Mouse (Mus musculus): ENCODE data around the gene Poln. TPM values are rescaled to one million over a fixed set of nuclear protein-coding genes. Genes with fewer than 3 reads are reported as not detected.

The Poln gene
- polyA plus RNA-seq, 1 experiment, result 1.5 TPM

DNA sequence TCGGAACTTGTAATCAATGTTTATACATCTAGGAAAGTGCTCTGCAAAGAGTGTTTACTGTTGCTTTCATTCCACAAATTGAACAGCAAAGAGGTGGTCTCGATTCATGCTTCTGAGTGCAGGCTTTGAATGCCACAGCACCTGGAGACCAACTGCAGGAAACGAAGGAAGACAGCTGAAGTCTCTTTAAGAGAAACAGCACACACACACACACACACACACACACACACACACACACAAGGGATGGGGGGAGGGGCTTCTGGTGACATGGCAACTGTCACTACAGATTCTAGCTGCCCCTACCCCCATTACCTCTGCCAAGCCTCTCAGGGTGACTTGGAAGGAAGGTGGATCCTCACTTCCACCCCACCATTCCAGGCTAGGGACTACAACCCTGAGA is 38.3 kb upstream of the Poln start:
- TF ChIP-seq CTCF (IDR thresholded peaks at IDR 0.05; ENCODE audit: low read depth, low read length), result no peak
- TF ChIP-seq POLR2A (IDR thresholded peaks at IDR 0.05; ENCODE audit: insufficient read depth, low read length), result no peak
- no peak for TF ChIP-seq EP300 (IDR thresholded peaks at IDR 0.05; ENCODE audit: insufficient read depth, low read depth, low read length)
- Histone ChIP-seq H3K36me3 (ENCODE audit: control insufficient read depth, insufficient read depth, low read length, poor library complexity, severe bottlenecking) (no peaks in the 10 kb centered on the region), H3K9ac (ENCODE audit: low read depth, poor library complexity, severe bottlenecking) (no peak overlapping the region), H3K27ac (ENCODE audit: insufficient read depth, low read length) (no peak overlapping the region), H3K27me3 (ENCODE audit: control insufficient read depth, insufficient read depth, low read length, poor library complexity, severe bottlenecking) (no peaks in the 10 kb centered on the region), H3K4me3 (ENCODE audit: low read depth, low read length) (no peak overlapping the region), H3K4me1 (ENCODE audit: control insufficient read depth, insufficient read depth, low read length) (no peaks in the 10 kb centered on the region), H3K9me3 (replicated peaks; ENCODE audit: control insufficient read depth, insufficient read depth, low read length, poor library complexity, severe bottlenecking) (no peaks in the 10 kb centered on the region)

DNA sequence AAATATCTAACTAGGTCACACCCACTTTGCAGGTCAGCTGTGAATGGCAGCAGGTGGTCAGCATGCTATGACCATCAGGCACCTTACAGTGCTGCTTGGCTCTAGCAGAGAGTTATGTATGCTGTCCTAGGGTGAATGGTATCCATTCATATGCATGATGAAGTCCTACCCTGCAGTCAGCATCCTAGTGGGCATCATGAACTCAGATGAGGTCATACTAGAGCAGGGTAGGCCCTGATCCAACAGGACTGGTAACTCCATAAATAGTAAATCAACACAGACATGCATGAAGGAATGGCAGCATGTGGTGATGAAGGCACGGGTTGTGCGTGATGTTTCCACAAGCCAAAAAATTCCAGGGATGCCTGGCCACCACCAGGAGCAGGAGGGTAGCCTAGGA is 36.5 kb upstream of the Poln start:
- Histone ChIP-seq H3K36me3 (ENCODE audit: control insufficient read depth, insufficient read depth, low read length, poor library complexity, severe bottlenecking) (no peaks in the 10 kb centered on the region), H3K27me3 (ENCODE audit: control insufficient read depth, insufficient read depth, low read length, poor library complexity, severe bottlenecking) (no peaks in the 10 kb centered on the region), H3K9ac (ENCODE audit: low read depth, poor library complexity, severe bottlenecking) (no peak overlapping the region), H3K27ac (ENCODE audit: insufficient read depth, low read length) (no peak overlapping the region), H3K9me3 (replicated peaks; ENCODE audit: control insufficient read depth, insufficient read depth, low read length, poor library complexity, severe bottlenecking) (no peaks in the 10 kb centered on the region), H3K4me1 (ENCODE audit: control insufficient read depth, insufficient read depth, low read length) (no peaks in the 10 kb centered on the region), H3K4me3 (ENCODE audit: low read depth, low read length) (no peak overlapping the region)
- TF ChIP-seq EP300 (IDR thresholded peaks at IDR 0.05; ENCODE audit: insufficient read depth, low read depth, low read length) (no peak), POLR2A (IDR thresholded peaks at IDR 0.05; ENCODE audit: insufficient read depth, low read length) (no peak), CTCF (IDR thresholded peaks at IDR 0.05; ENCODE audit: low read depth, low read length) (no peak)

DNA sequence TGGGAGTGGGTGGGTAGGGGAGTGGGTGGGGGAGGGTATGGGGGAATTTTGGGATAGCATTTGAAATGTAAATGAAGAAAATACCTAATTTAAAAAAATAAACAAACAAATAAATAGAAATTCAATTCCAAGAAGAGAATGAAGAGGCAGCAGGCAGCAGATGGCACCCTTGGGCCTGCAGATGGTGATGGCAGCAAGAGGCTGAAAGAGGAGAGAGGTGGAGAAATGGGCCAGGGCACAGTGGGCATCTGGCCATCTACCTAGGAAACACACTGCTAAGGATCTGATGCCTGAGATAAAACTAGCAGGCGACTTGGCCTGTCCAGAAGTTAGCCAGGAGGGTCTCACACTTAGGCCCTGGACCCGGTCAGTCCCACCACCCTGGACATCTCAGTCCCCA is 35.7 kb upstream of the Poln start:
- Histone ChIP-seq H3K4me1 (ENCODE audit: control insufficient read depth, insufficient read depth, low read length) (no peaks in the 10 kb centered on the region), H3K9ac (ENCODE audit: low read depth, poor library complexity, severe bottlenecking) (no peak overlapping the region), H3K4me3 (ENCODE audit: low read depth, low read length) (no peak overlapping the region), H3K36me3 (ENCODE audit: control insufficient read depth, insufficient read depth, low read length, poor library complexity, severe bottlenecking) (no peaks in the 10 kb centered on the region), H3K27ac (ENCODE audit: insufficient read depth, low read length) (no peak overlapping the region), H3K9me3 (replicated peaks; ENCODE audit: control insufficient read depth, insufficient read depth, low read length, poor library complexity, severe bottlenecking) (no peaks in the 10 kb centered on the region), H3K27me3 (ENCODE audit: control insufficient read depth, insufficient read depth, low read length, poor library complexity, severe bottlenecking) (no peaks in the 10 kb centered on the region)
- TF ChIP-seq EP300 (IDR thresholded peaks at IDR 0.05; ENCODE audit: insufficient read depth, low read depth, low read length), result no peak
- TF ChIP-seq POLR2A (IDR thresholded peaks at IDR 0.05; ENCODE audit: insufficient read depth, low read length), result no peak
- TF ChIP-seq CTCF (IDR thresholded peaks at IDR 0.05; ENCODE audit: low read depth, low read length), result no peak

DNA sequence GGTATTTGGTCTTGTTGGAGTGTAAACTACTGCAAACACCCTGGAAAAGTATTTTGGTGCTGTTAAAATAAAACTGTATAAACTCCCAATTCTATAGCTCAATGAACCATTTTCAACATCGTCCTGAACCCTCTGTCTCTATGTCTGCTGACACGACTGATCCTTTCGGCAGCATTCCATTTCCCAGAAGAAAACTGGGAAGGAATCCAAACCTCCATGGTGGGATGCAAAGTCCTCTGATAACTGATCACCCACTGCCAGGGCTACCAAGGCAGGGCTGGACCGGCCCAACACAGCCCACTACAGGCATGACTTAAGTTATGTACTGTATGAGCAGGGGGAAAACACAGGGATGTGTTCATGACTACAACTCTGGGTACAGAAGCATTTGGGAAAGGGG is 32.8 kb upstream of the Poln start:
- Histone ChIP-seq H3K27me3 (ENCODE audit: control insufficient read depth, insufficient read depth, low read length, poor library complexity, severe bottlenecking) (no peaks in the 10 kb centered on the region), H3K9ac (ENCODE audit: low read depth, poor library complexity, severe bottlenecking) (no peak overlapping the region), H3K36me3 (ENCODE audit: control insufficient read depth, insufficient read depth, low read length, poor library complexity, severe bottlenecking) (no peaks in the 10 kb centered on the region), H3K27ac (ENCODE audit: insufficient read depth, low read length) (no peak overlapping the region), H3K4me1 (ENCODE audit: control insufficient read depth, insufficient read depth, low read length) (no peaks in the 10 kb centered on the region), H3K9me3 (replicated peaks; ENCODE audit: control insufficient read depth, insufficient read depth, low read length, poor library complexity, severe bottlenecking) (no peaks in the 10 kb centered on the region), H3K4me3 (ENCODE audit: low read depth, low read length) (no peak overlapping the region)
- TF ChIP-seq CTCF (IDR thresholded peaks at IDR 0.05; ENCODE audit: low read depth, low read length), result no peak
- TF ChIP-seq EP300 (IDR thresholded peaks at IDR 0.05; ENCODE audit: insufficient read depth, low read depth, low read length), result no peak
- TF ChIP-seq POLR2A (IDR thresholded peaks at IDR 0.05; ENCODE audit: insufficient read depth, low read length), result no peak

DNA sequence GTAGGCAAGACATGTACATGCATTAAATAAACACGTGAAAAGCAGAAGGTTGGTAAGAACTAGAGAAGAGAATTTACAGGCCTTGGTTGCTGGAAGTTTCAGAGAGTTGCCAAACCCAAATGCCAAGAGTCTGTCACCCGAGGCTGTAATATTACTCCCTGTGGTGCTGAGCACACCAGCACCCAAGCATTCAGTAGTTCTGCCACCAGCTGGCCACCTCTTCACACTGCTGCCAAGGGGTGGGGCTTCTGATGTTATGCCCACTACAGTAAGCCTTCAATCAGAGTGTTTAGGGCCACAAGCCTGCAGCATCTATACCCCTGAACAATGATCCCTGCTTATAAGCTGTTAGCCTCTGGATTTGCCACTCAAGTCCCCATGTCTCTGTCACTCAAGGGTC is 32.1 kb upstream of the Poln start:
- Histone ChIP-seq H3K36me3 (ENCODE audit: control insufficient read depth, insufficient read depth, low read length, poor library complexity, severe bottlenecking) (no peaks in the 10 kb centered on the region), H3K4me1 (ENCODE audit: control insufficient read depth, insufficient read depth, low read length) (no peaks in the 10 kb centered on the region), H3K27me3 (ENCODE audit: control insufficient read depth, insufficient read depth, low read length, poor library complexity, severe bottlenecking) (no peaks in the 10 kb centered on the region), H3K4me3 (ENCODE audit: low read depth, low read length) (no peak overlapping the region), H3K27ac (ENCODE audit: insufficient read depth, low read length) (no peak overlapping the region), H3K9ac (ENCODE audit: low read depth, poor library complexity, severe bottlenecking) (no peak overlapping the region), H3K9me3 (replicated peaks; ENCODE audit: control insufficient read depth, insufficient read depth, low read length, poor library complexity, severe bottlenecking) (no peaks in the 10 kb centered on the region)
- TF ChIP-seq CTCF (IDR thresholded peaks at IDR 0.05; ENCODE audit: low read depth, low read length) (no peak), POLR2A (IDR thresholded peaks at IDR 0.05; ENCODE audit: insufficient read depth, low read length) (no peak), EP300 (IDR thresholded peaks at IDR 0.05; ENCODE audit: insufficient read depth, low read depth, low read length) (no peak)

DNA sequence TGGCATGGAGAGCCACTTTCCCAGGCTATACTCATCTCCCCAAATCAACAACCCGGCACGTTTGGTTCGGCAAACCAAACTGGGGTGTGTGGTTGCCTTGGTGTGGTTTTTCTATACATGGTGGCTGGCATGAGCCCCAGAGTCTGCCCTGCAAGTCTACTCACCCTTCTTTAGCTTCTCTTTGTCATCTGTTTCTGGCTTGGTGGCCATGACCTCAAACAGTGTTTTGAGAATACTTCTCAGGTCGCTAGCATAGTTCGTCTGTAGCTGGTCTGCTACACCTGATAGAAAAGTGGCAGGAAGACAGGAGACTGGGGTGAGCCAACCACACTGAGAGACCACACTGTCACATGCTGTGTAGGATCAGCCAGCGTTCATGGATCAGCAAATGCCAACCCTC is 29.4 kb upstream of the Poln start:
- Histone ChIP-seq H3K27me3 (ENCODE audit: control insufficient read depth, insufficient read depth, low read length, poor library complexity, severe bottlenecking) (no peaks in the 10 kb centered on the region), H3K27ac (ENCODE audit: insufficient read depth, low read length) (no peak overlapping the region), H3K9me3 (replicated peaks; ENCODE audit: control insufficient read depth, insufficient read depth, low read length, poor library complexity, severe bottlenecking) (no peaks in the 10 kb centered on the region), H3K4me3 (ENCODE audit: low read depth, low read length) (no peak overlapping the region), H3K4me1 (ENCODE audit: control insufficient read depth, insufficient read depth, low read length) (no peaks in the 10 kb centered on the region), H3K36me3 (ENCODE audit: control insufficient read depth, insufficient read depth, low read length, poor library complexity, severe bottlenecking) (no peaks in the 10 kb centered on the region), H3K9ac (ENCODE audit: low read depth, poor library complexity, severe bottlenecking) (no peak overlapping the region)
- TF ChIP-seq EP300 (IDR thresholded peaks at IDR 0.05; ENCODE audit: insufficient read depth, low read depth, low read length) (no peak), POLR2A (IDR thresholded peaks at IDR 0.05; ENCODE audit: insufficient read depth, low read length) (no peak)
